ENCODE assay signal across 8 mouse cellular contexts in genomic region chr5:134571730-134572507, GRCm38 (mm10). TPM values are rescaled to one million over a fixed set of nuclear protein-coding genes. Genes with fewer than 3 reads are reported as not detected.
DNase-seq lines count a peak whose midpoint lies in the region; ATAC-seq lines count a peak whose summit lies in the region.

No protein-coding gene starts in this region.

- H3K36me3 ChIP-seq in heart, embryonic 11.5 days (ENCODE audit: control insufficient read depth, insufficient read depth, low read length), result no peaks in the 10 kb centered on the region
- H3K36me3 ChIP-seq in lung, embryonic 15.5 days, result no peaks in the 10 kb centered on the region
- no peaks in the 10 kb centered on the region for H3K36me3 ChIP-seq in neural tube, embryonic 15.5 days

- ATAC-seq in heart, embryonic 11.5 days (replicated peaks; ENCODE audit: insufficient number of reproducible peaks, low FRiP score, low TSS enrichment), result no peak
- ATAC-seq in lung, embryonic 15.5 days (ENCODE audit: borderline replicate concordance, extremely low read depth, low FRiP score, low TSS enrichment), result peak; percentile 74
- peak; percentile 77 for ATAC-seq in neural tube, embryonic 15.5 days (ENCODE audit: low FRiP score)

- H3K9ac ChIP-seq in heart, embryonic 11.5 days (ENCODE audit: low read depth, low read length), result peak overlapping the region; percentile 36
- H3K9ac ChIP-seq in lung, embryonic 15.5 days, result peak overlapping the region; percentile 48
- H3K9ac ChIP-seq in neural tube, embryonic 15.5 days (replicated peaks), result peak overlapping the region; percentile 56

- 2% methylated on average over 23 of the region's 23 CpGs for WGBS in heart, embryonic 11.5 days (ENCODE audit: insufficient replicate concordance)
- under 1% methylated on average over 23 of the region's 23 CpGs for WGBS in lung, embryonic 15.5 days
- WGBS in neural tube, embryonic 15.5 days, result 2% methylated on average over 23 of the region's 23 CpGs

- H3K4me1 ChIP-seq in heart, embryonic 11.5 days (ENCODE audit: control insufficient read depth, insufficient read depth, low read length), result no peaks in the 10 kb centered on the region
- H3K4me1 ChIP-seq in lung, embryonic 15.5 days, result peaks cover 20% of the 10 kb centered on the region
- H3K4me1 ChIP-seq in neural tube, embryonic 15.5 days, result peaks cover 9% of the 10 kb centered on the region

- peak overlapping the region; percentile 48 for H3K4me3 ChIP-seq in heart, embryonic 11.5 days (ENCODE audit: low read depth, low read length)
- peak overlapping the region; percentile 48 for H3K4me3 ChIP-seq in lung, embryonic 15.5 days
- peak overlapping the region; percentile 51 for H3K4me3 ChIP-seq in neural tube, embryonic 15.5 days (replicated peaks)

- no peaks in the 10 kb centered on the region for H3K27me3 ChIP-seq in heart, embryonic 11.5 days (ENCODE audit: control insufficient read depth, insufficient read depth, low read length)
- H3K27me3 ChIP-seq in lung, embryonic 15.5 days, result no peaks in the 10 kb centered on the region
- no peaks in the 10 kb centered on the region for H3K27me3 ChIP-seq in neural tube, embryonic 15.5 days (replicated peaks)

- H3K27ac ChIP-seq in heart, embryonic 11.5 days (ENCODE audit: low read depth, low read length), result 0 out of 2 replicates have a peak overlapping the region, but pooled peaks have one; percentile 31
- H3K27ac ChIP-seq in lung, embryonic 15.5 days, result peak overlapping the region; percentile 95
- peak overlapping the region; percentile 74 for H3K27ac ChIP-seq in neural tube, embryonic 15.5 days (replicated peaks)

- H3K9me3 ChIP-seq in heart, embryonic 11.5 days (replicated peaks; ENCODE audit: control insufficient read depth, low read length), result no peaks in the 10 kb centered on the region; the same call in 1 of the 2 replicates
- H3K9me3 ChIP-seq in lung, embryonic 15.5 days, result no peaks in the 10 kb centered on the region
- H3K9me3 ChIP-seq in neural tube, embryonic 15.5 days (replicated peaks), result no peaks in the 10 kb centered on the region

- H3K4me2 ChIP-seq in heart, embryonic 11.5 days, result peak overlapping the region; percentile 78
- peak overlapping the region; percentile 78 for H3K4me2 ChIP-seq in lung, embryonic 15.5 days
- H3K4me2 ChIP-seq in neural tube, embryonic 15.5 days, result peak overlapping the region; percentile 87

- DNase-seq in CD4-positive helper T cell, adult 2 months (ENCODE audit: low read depth, low spot score), result peak; percentile 68
- DNase-seq in MN1 (ENCODE audit: low spot score), result peak; percentile 91
- peak; percentile 78 for DNase-seq in embryo, embryonic 10 days (ENCODE audit: low spot score)
- DNase-seq in kidney, adult 9 months, result peak; percentile 83
- no peak for DNase-seq in frontal cortex, postnatal 14 days (ENCODE audit: low spot score in 2 of 2)

RNA-seq across cellular contexts. Expression of gene Rfc2, which starts 9.2 kb away (rescaled TPM):
- polyA plus RNA-seq in heart, embryonic 11.5 days (2014; fragmentation: Nextera tagmentation; extraction: Ambion mirVana), result 216 and 234 TPM in 2 replicates
- 292 and 304 TPM in 2 replicates for polyA plus RNA-seq in lung, embryonic 15.5 days (2015; fragmentation: Nextera tagmentation; extraction: Ambion mirVana)
- polyA plus RNA-seq in neural tube, embryonic 15.5 days (2015; fragmentation: Nextera tagmentation; extraction: Ambion mirVana), result 185 and 216 TPM in 2 replicates

RNA-seq across cellular contexts. Expression of gene Syna, which starts 11.9 kb away (rescaled TPM):
- polyA plus RNA-seq in heart, embryonic 11.5 days (2014; fragmentation: Nextera tagmentation; extraction: Ambion mirVana), result not detected in 2 replicates
- polyA plus RNA-seq in lung, embryonic 15.5 days (2015; fragmentation: Nextera tagmentation; extraction: Ambion mirVana), result 0.19 and 0.33 TPM in 2 replicates
- 0.51 and 0.63 TPM in 2 replicates for polyA plus RNA-seq in neural tube, embryonic 15.5 days (2015; fragmentation: Nextera tagmentation; extraction: Ambion mirVana)

RNA-seq across cellular contexts. Expression of gene Clip2, which starts 19.7 kb away (rescaled TPM):
- 1.7 and 2.2 TPM in 2 replicates for polyA plus RNA-seq in heart, embryonic 11.5 days (2014; fragmentation: Nextera tagmentation; extraction: Ambion mirVana)
- 4.6 TPM in 2 replicates for polyA plus RNA-seq in lung, embryonic 15.5 days (2015; fragmentation: Nextera tagmentation; extraction: Ambion mirVana)
- 10.4 and 12.1 TPM in 2 replicates for polyA plus RNA-seq in neural tube, embryonic 15.5 days (2015; fragmentation: Nextera tagmentation; extraction: Ambion mirVana)

RNA-seq across cellular contexts. Expression of gene Lat2, which starts 42.9 kb away (rescaled TPM):
- 1.9 and 3.5 TPM in 2 replicates for polyA plus RNA-seq in heart, embryonic 11.5 days (2014; fragmentation: Nextera tagmentation; extraction: Ambion mirVana)
- polyA plus RNA-seq in lung, embryonic 15.5 days (2015; fragmentation: Nextera tagmentation; extraction: Ambion mirVana), result 2.6 and 2.9 TPM in 2 replicates
- polyA plus RNA-seq in neural tube, embryonic 15.5 days (2015; fragmentation: Nextera tagmentation; extraction: Ambion mirVana), result 3.4 and 3.9 TPM in 2 replicates

Comparison
In these comparisons a context has a peak if more than half of its experiments do, and no peak if none do; other contexts are left out.
1. DNase-seq: peak in CD4-positive helper T cell, adult 2 months (single experiment), MN1 (single experiment), embryo, embryonic 10 days (single experiment) and kidney, adult 9 months (single experiment); none in frontal cortex, postnatal 14 days (0 of 2).
2. H3K27ac ChIP-seq: peak in every context shown above with its lines; median percentile 95 in lung, embryonic 15.5 days; 74 in neural tube, embryonic 15.5 days; 31 in heart, embryonic 11.5 days.
3. Peak in every context shown above with its lines, with median percentiles within 50 percentile points of each other: H3K4me2 ChIP-seq, H3K4me3 ChIP-seq and H3K9ac ChIP-seq.